Mouse (Mus musculus) stomach, postnatal 0 days (tissue): ENCODE measurements around the gene Rxfp2. TPM values are rescaled to one million over a fixed set of nuclear protein-coding genes. Genes with fewer than 3 reads are reported as not detected.

Experiments used
- ATAC-seq: fragments of 200-750 bp; cut with Nextera tagmentation; 2 replicates; pipeline ENCODE4 v1.8.0; 2017; ENCODE audit not compliant: low FRiP score, low TSS enrichment
- DNase-seq: peaks from one replicate; pipeline ENCODE4 v3.0.0-alpha.2; 2016; ENCODE audit warnings: low spot score
- H3K27ac ChIP-seq: fragments of 300-500 bp; sonication (generic); replicated peaks from 2 replicates; pipeline ENCODE4 v1.5.1; 2014; ENCODE audit warnings: mild to moderate bottlenecking, control low read depth
- H3K27me3 ChIP-seq: fragments of 300-500 bp; sonication (generic); 2 replicates; pipeline ENCODE4 v1.6.1; 2014; ENCODE audit warnings: low read length; ENCODE audit not compliant: control insufficient read depth, insufficient read depth
- H3K36me3 ChIP-seq: fragments of 300-500 bp; sonication (generic); 2 replicates; pipeline ENCODE4 v1.6.1; 2014; ENCODE audit warnings: low read length, mixed read lengths; ENCODE audit not compliant: control insufficient read depth, insufficient read depth
- H3K4me1 ChIP-seq: fragments of 300-500 bp; sonication (generic); replicated peaks from 2 replicates; pipeline ENCODE4 v1.6.1; 2014; ENCODE audit warnings: antibody characterized with exemption; ENCODE audit not compliant: control insufficient read depth, insufficient read depth
- H3K4me2 ChIP-seq: fragments of 300-500 bp; sonication (generic); replicated peaks from 2 replicates; pipeline ENCODE4 v1.6.1; 2014; ENCODE audit warnings: low read depth, mild to moderate bottlenecking, control low read depth, moderate library complexity
- H3K4me3 ChIP-seq: fragments of 300-500 bp; sonication (generic); 2 replicates; pipeline ENCODE4 v1.5.1; 2014; ENCODE audit warnings: low read depth, low read length, control low read depth
- H3K9ac ChIP-seq: fragments of 300-500 bp; sonication (generic); 2 replicates; pipeline ENCODE4 v1.6.1; 2014; ENCODE audit warnings: mild to moderate bottlenecking, low read length, control low read depth, mixed read lengths
- H3K9me3 ChIP-seq: fragments of 300-500 bp; sonication (generic); 2 replicates; pipeline ENCODE4 v1.6.1; 2016; ENCODE audit warnings: low read length; ENCODE audit not compliant: control insufficient read depth
- CTCF ChIP-seq: IDR thresholded peaks from 2 replicates; pipeline ENCODE4 v1.5.1; 2016; ENCODE audit warnings: antibody characterized with exemption, low read depth, mild to moderate bottlenecking, moderate library complexity
- EP300 ChIP-seq: optimal IDR thresholded peaks from 2 replicates; pipeline ENCODE3; 2016; ENCODE audit warnings: antibody characterized with exemption
- WGBS: fragments of 180-500 bp; shearing (Covaris S2); extraction: QIAGEN DNeasy Blood & Tissue Kit; methylation state at CpG from one replicate; pipeline ENCODE4 v1.1.7; 2014; 5-methylcytosine and 5-hydroxymethylcytosine counted together
- polyA plus RNA-seq: library from polyadenylated mRNA; unstranded; fragments of >200 nt; fragmentation: Nextera tagmentation; extraction: Ambion mirVana; gene quantifications from 2 replicates; pipeline ENCODE4 v1.2.1, GENCODE M21; 2015

Rxfp2 gene
- polyA plus RNA-seq, 1 experiment from 2014 or later: 0.06 TPM

- TF ChIP-seq CTCF (no peak), EP300 (no peak)
- Histone ChIP-seq H3K27ac (no peak overlapping the region), H3K36me3 (no peaks in the 10 kb centered on the region), H3K4me1 (no peaks in the 10 kb centered on the region; the same call in 1 of the 2 replicates), H3K9ac (no peak overlapping the region), H3K27me3 (no peaks in the 10 kb centered on the region), H3K4me3 (no peak overlapping the region), H3K4me2 (peak overlapping the region; percentile 3; the same call in 1 of the 2 replicates), H3K9me3 (no peaks in the 10 kb centered on the region)
- peak; percentile 40; the same call in 1 of the 2 replicates for ATAC-seq
- WGBS: 65% methylated on average over 12 of the region's 12 CpGs
- DNase-seq: no peak
Measured at GRCm38 (mm10) chr5:150026509-150027087, 8.1 kb downstream of the Rxfp2 start.

- TF ChIP-seq EP300 (no peak), CTCF (no peak)
- H3K4me3 ChIP-seq: no peak overlapping the region
- no peak overlapping the region for H3K4me2 ChIP-seq
- 47% methylated on average over 6 of the region's 6 CpGs for WGBS
- H3K27ac ChIP-seq: no peak overlapping the region
- no peak for DNase-seq
- ATAC-seq: no peak
- no peaks in the 10 kb centered on the region; the same call in 1 of the 2 replicates for H3K4me1 ChIP-seq
- H3K9ac ChIP-seq: no peak overlapping the region
- H3K9me3 ChIP-seq: no peaks in the 10 kb centered on the region
- H3K36me3 ChIP-seq: no peaks in the 10 kb centered on the region
- H3K27me3 ChIP-seq: no peaks in the 10 kb centered on the region
Measured at GRCm38 (mm10) chr5:150031201-150031600, 12.7 kb downstream of the Rxfp2 start.

DNA sequence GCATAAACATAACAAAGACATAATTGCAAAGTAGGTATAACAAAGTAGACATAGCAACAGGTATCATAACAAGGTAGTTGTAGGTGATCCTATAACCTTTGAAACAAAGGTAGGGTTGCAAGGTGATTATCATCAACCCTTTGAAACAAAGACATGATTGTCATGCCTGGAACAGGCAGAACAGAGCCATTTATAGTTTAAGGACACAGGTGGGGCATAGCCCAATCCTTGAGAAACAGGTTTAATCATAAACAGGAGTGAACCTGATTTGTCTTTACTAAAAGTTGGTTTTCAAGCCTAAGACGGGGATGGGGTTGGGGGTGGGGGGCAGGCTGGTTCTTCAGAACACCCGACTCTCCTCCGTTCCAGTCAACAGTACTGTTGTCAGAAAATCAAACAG is 13.2 kb downstream of the Rxfp2 start:
- Histone ChIP-seq H3K27ac (no peak overlapping the region), H3K36me3 (no peaks in the 10 kb centered on the region), H3K9me3 (no peaks in the 10 kb centered on the region), H3K9ac (no peak overlapping the region), H3K27me3 (no peaks in the 10 kb centered on the region), H3K4me1 (no peaks in the 10 kb centered on the region; the same call in 1 of the 2 replicates), H3K4me3 (no peak overlapping the region), H3K4me2 (no peak overlapping the region)
- DNase-seq: no peak
- 56% methylated on average over 3 of the region's 3 CpGs for WGBS
- ATAC-seq: no peak
- no peak for TF ChIP-seq CTCF
- no peak for TF ChIP-seq EP300

GRCm38 (mm10) chr5:150032075-150032492 is 13.6 kb downstream of the Rxfp2 start:
- ATAC-seq: no peak; the same call in 1 of the 2 replicates
- Histone ChIP-seq H3K9ac (no peak overlapping the region), H3K27ac (no peak overlapping the region), H3K4me3 (no peak overlapping the region), H3K4me1 (no peaks in the 10 kb centered on the region; the same call in 1 of the 2 replicates), H3K9me3 (no peaks in the 10 kb centered on the region), H3K4me2 (no peak overlapping the region), H3K27me3 (no peaks in the 10 kb centered on the region), H3K36me3 (no peaks in the 10 kb centered on the region)
- no peak for TF ChIP-seq CTCF
- 31% methylated on average over 3 of the region's 3 CpGs for WGBS
- DNase-seq: no peak

- 62% methylated on average over 8 of the region's 8 CpGs for WGBS
- ATAC-seq: peak; percentile 40; the same call in 1 of the 2 replicates
- no peak overlapping the region for H3K27ac ChIP-seq
Measured at GRCm38 (mm10) chr5:150036286-150036685, 17.8 kb downstream of the Rxfp2 start.

GRCm38 (mm10) chr5:150036918-150037317 is 18.4 kb downstream of the Rxfp2 start:
- Histone ChIP-seq H3K4me3 (no peak overlapping the region), H3K9me3 (no peaks in the 10 kb centered on the region), H3K4me1 (no peaks in the 10 kb centered on the region), H3K27ac (no peak overlapping the region), H3K9ac (no peak overlapping the region), H3K36me3 (no peaks in the 10 kb centered on the region), H3K27me3 (no peaks in the 10 kb centered on the region), H3K4me2 (no peak overlapping the region)
- DNase-seq (no peak), ATAC-seq (no peak)
- TF ChIP-seq CTCF (no peak), EP300 (no peak)
- 29% methylated on average over 4 of the region's 4 CpGs for whole genome bisulfite sequencing

More at GRCm38 (mm10) chr5:150036286-150036685, 17.8 kb downstream of the Rxfp2 start:
- DNase-seq: no peak
- TF ChIP-seq EP300 (no peak), CTCF (no peak)
- Histone ChIP-seq H3K36me3 (no peaks in the 10 kb centered on the region), H3K4me1 (no peaks in the 10 kb centered on the region), H3K9ac (no peak overlapping the region), H3K9me3 (no peaks in the 10 kb centered on the region), H3K4me3 (no peak overlapping the region), H3K27me3 (no peaks in the 10 kb centered on the region), H3K4me2 (no peak overlapping the region)
